Mouse (Mus musculus): Measurements from ENCODE around the gene Krcc1. TPM values are rescaled to one million over a fixed set of nuclear protein-coding genes. Genes with fewer than 3 reads are reported as not detected.

Krcc1 gene
- polyA plus RNA-seq, 2 experiments, result 23.5 to 47.0 TPM

DNA sequence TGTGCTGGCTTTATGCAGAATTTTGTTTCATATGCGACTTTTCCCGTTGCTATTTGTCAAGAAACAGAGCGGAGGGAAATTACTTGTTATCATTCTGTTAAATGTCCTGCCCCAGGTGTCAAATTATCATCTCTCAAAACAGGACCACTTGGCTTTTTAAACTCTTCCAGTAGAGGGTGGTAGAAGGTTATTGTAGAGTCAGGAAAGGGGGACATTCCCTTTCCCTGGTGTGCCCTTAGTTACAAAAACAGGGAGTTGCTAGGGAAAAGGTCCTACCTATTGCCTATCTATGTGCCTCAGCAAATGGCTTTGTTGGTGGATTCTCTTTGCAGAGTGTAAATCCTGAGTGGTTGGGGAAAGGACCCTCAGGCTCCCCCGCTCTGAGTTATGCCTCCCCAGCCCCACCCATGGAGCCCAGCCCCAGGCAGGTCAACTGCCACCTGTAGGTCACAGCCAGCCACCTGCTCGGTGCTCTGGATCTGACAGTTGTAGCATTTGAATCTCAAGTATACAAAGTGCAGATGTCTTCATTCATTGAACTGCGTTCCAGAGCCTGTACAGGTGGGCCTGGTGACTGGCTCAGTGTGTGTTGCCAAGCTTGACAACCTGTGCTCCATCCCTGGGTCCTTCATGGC lies 30.7 kb downstream of the Krcc1 start:
- H3K4me1 ChIP-seq (ENCODE audit: control insufficient read depth, insufficient read depth, low read length), result no peaks in the 10 kb centered on the region
- no peak for TF ChIP-seq POLR2A (IDR thresholded peaks at IDR 0.05; ENCODE audit: borderline replicate concordance, extremely low read depth, insufficient read depth, insufficient read length)
- no peak for DNase-seq (ENCODE audit: low spot score)
- H3K4me2 ChIP-seq (replicated peaks; ENCODE audit: low read depth, low read length, severe bottlenecking), result no peak overlapping the region
- H3K27me3 ChIP-seq (ENCODE audit: control insufficient read depth, insufficient read depth, low read length), result no peaks in the 10 kb centered on the region
- no peak overlapping the region for H3K4me3 ChIP-seq (replicated peaks; ENCODE audit: low read length)
- ATAC-seq (ENCODE audit: low FRiP score, low read depth), result no peak
- H3K36me3 ChIP-seq (ENCODE audit: control insufficient read depth, insufficient read depth, low read length), result no peaks in the 10 kb centered on the region
- no peaks in the 10 kb centered on the region for H3K9me3 ChIP-seq (ENCODE audit: control insufficient read depth, low read length)
- WGBS, result 59% methylated on average over 6 of the region's 6 CpGs
- H3K9ac ChIP-seq (ENCODE audit: low read depth, low read length, severe bottlenecking), result no peak overlapping the region
- no peak overlapping the region for H3K27ac ChIP-seq (replicated peaks; ENCODE audit: low read depth, low read length)

DNA sequence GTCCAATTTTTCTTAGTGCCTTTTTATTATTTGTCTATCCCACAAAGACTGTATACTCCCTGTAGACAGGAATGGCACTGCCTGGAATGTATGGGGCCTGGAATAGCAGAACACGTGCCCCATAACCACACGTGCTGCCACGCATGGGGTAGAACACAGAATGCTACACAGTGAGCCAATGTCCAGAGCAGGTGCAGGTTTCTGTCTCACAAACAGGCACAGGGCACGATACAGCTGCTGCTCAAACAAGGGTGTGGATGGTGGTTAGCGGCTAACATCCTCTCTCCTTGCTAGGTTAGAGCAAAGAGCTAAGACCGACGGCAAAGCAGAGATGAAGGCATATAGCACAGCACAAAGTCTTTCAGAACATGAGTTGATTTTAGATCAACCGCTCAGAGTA lies 36.0 kb downstream of the Krcc1 start:
- Histone ChIP-seq H3K36me3 (ENCODE audit: control insufficient read depth, insufficient read depth, low read length) (no peaks in the 10 kb centered on the region), H3K9ac (ENCODE audit: low read depth, low read length, severe bottlenecking) (no peak overlapping the region), H3K4me1 (ENCODE audit: control insufficient read depth, insufficient read depth, low read length) (no peaks in the 10 kb centered on the region), H3K27me3 (ENCODE audit: control insufficient read depth, insufficient read depth, low read length) (no peaks in the 10 kb centered on the region), H3K4me2 (replicated peaks; ENCODE audit: low read depth, low read length, severe bottlenecking) (no peak overlapping the region), H3K4me3 (replicated peaks; ENCODE audit: low read length) (no peak overlapping the region), H3K9me3 (ENCODE audit: control insufficient read depth, low read length) (no peaks in the 10 kb centered on the region), H3K27ac (replicated peaks; ENCODE audit: low read depth, low read length) (no peak overlapping the region)
- no peak for TF ChIP-seq POLR2A (IDR thresholded peaks at IDR 0.05; ENCODE audit: borderline replicate concordance, extremely low read depth, insufficient read depth, insufficient read length)
- 86% methylated on average over 8 of the region's 8 CpGs for WGBS
- ATAC-seq (ENCODE audit: low FRiP score, low read depth), result no peak
- no peak for DNase-seq (ENCODE audit: low spot score)

DNA sequence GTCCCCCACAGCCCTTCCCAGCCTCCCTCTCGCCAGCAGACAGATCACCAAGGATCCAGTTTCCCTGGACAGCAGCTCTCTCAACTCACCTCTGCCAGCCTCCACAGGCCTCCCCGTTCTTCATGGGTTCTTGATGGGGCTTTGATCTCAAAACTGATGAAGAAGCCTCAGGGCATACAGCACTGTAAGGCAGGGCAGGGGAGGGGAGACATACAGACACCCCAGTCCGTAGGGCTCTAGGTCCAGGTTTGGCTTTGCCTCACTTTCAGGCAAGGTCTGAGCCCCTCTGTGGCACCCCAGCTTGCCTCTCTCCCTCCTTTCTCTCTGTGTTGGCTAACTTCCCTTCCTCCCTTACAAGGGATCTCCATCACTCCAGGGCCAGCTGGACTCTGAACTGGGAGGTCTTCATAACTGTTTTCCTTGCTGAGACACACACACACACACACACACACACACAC lies 50.4 kb downstream of the Krcc1 start, which contains the start of gene Smyd1:
TSS of gene Smyd1 (minus strand) at position 408 of the 458 bp plus-strand sequence.
- Histone ChIP-seq H3K4me1 (ENCODE audit: control insufficient read depth, insufficient read depth, low read length) (no peaks in the 10 kb centered on the region), H3K4me3 (replicated peaks; ENCODE audit: low read length) (no peak within 1 kb of the TSS), H3K36me3 (ENCODE audit: control insufficient read depth, insufficient read depth, low read length) (no peaks in the 10 kb centered on the region), H3K27ac (replicated peaks; ENCODE audit: low read depth, low read length) (no peak within 1 kb of the TSS), H3K9ac (ENCODE audit: low read depth, low read length, severe bottlenecking) (no peak within 1 kb of the TSS), H3K9me3 (ENCODE audit: control insufficient read depth, low read length) (no peaks in the 10 kb centered on the region), H3K27me3 (ENCODE audit: control insufficient read depth, insufficient read depth, low read length) (no peaks in the 10 kb centered on the region), H3K4me2 (replicated peaks; ENCODE audit: low read depth, low read length, severe bottlenecking) (no peak within 1 kb of the TSS)
- DNase-seq (ENCODE audit: low spot score) (no peak), ATAC-seq (ENCODE audit: low FRiP score, low read depth) (no peak)
- no peak for TF ChIP-seq POLR2A (IDR thresholded peaks at IDR 0.05; ENCODE audit: borderline replicate concordance, extremely low read depth, insufficient read depth, insufficient read length)
- 70% methylated on average over 3 of the region's 3 CpGs for WGBS

DNA sequence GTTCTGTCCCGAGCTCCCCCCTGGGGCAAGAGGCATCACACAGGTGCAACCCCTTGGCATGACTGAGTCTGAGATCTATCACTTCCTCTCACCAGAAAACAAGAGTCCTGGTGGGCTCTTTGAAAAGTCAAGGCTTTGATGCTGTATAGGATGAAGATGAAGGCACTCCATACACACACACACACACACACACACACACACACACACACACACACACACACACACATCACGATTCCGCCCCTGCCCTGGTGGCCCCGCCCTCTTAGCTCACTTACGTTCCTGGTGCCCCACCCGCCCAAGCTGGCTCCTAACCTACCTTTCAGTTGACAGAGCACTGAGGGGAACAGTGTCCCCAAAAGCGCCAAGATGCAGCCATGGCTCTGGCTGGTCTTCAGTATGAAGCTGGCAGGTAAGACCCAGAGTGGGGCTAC lies 51.0 kb downstream of the Krcc1 start, which contains the start of gene Cd8b1:
TSS of gene Cd8b1 (plus strand) at position 298 of the 431 bp plus-strand sequence.
- TF ChIP-seq POLR2A (IDR thresholded peaks at IDR 0.05; ENCODE audit: borderline replicate concordance, extremely low read depth, insufficient read depth, insufficient read length), result no peak
- Histone ChIP-seq H3K36me3 (ENCODE audit: control insufficient read depth, insufficient read depth, low read length) (no peaks in the 10 kb centered on the region), H3K9ac (ENCODE audit: low read depth, low read length, severe bottlenecking) (no peak within 1 kb of the TSS), H3K4me1 (ENCODE audit: control insufficient read depth, insufficient read depth, low read length) (no peaks in the 10 kb centered on the region), H3K27ac (replicated peaks; ENCODE audit: low read depth, low read length) (no peak within 1 kb of the TSS), H3K9me3 (ENCODE audit: control insufficient read depth, low read length) (no peaks in the 10 kb centered on the region), H3K4me3 (replicated peaks; ENCODE audit: low read length) (no peak within 1 kb of the TSS), H3K4me2 (replicated peaks; ENCODE audit: low read depth, low read length, severe bottlenecking) (no peak within 1 kb of the TSS), H3K27me3 (ENCODE audit: control insufficient read depth, insufficient read depth, low read length) (no peaks in the 10 kb centered on the region)
- ATAC-seq (ENCODE audit: low FRiP score, low read depth) (no peak), DNase-seq (ENCODE audit: low spot score) (no peak)
- WGBS, result 76% methylated on average over 7 of the region's 7 CpGs

DNA sequence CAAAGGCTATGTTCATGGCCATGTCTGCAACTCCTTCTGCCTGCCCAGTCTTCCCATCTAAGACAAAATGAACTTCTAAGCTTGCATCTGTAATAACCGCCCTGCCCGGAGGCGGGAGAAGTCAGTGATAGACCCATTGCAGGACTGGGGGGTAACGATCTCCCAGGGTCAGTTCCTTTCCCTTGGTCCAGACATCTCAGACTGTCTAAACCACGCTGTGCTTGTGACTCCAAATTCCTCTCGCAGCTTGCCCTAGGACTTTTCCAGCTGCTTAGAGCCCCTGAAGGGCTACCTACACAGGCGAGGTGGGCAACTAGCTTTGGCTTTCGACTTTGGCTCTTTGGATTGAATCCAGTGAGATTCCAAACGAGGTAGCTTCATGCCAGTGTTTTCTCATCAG lies 53.3 kb downstream of the Krcc1 start:
- Histone ChIP-seq H3K9ac (ENCODE audit: low read depth, low read length, severe bottlenecking) (no peak overlapping the region), H3K4me1 (ENCODE audit: control insufficient read depth, insufficient read depth, low read length) (no peaks in the 10 kb centered on the region), H3K9me3 (ENCODE audit: control insufficient read depth, low read length) (no peaks in the 10 kb centered on the region), H3K36me3 (ENCODE audit: control insufficient read depth, insufficient read depth, low read length) (no peaks in the 10 kb centered on the region), H3K4me2 (replicated peaks; ENCODE audit: low read depth, low read length, severe bottlenecking) (no peak overlapping the region), H3K4me3 (replicated peaks; ENCODE audit: low read length) (no peak overlapping the region), H3K27ac (replicated peaks; ENCODE audit: low read depth, low read length) (no peak overlapping the region), H3K27me3 (ENCODE audit: control insufficient read depth, insufficient read depth, low read length) (no peaks in the 10 kb centered on the region)
- 85% methylated on average over 9 of the region's 9 CpGs for WGBS
- ATAC-seq (ENCODE audit: low FRiP score, low read depth), result no peak
- no peak for DNase-seq (ENCODE audit: low spot score)
- no peak for TF ChIP-seq POLR2A (IDR thresholded peaks at IDR 0.05; ENCODE audit: borderline replicate concordance, extremely low read depth, insufficient read depth, insufficient read length)

Data from limb, embryonic 14.5 days (tissue).